Mouse (Mus musculus): ENCODE data around the gene Ptprh. TPM values are rescaled to one million over a fixed set of nuclear protein-coding genes. Genes with fewer than 3 reads are reported as not detected.

Gene Ptprh
- polyA plus RNA-seq, 1 experiment from 2014 or later, result 0.17 TPM

GRCm38 (mm10) chr7:4502421-4503090 is 101.3 kb downstream of the Ptprh start:
- WGBS, result 11% methylated on average over 14 of the region's 14 CpGs
- H3K36me3 ChIP-seq (ENCODE audit: control insufficient read depth, insufficient read depth), result 0 out of 2 replicates have a peak, but pooled peaks cover 2% of the 10 kb centered on the region
- H3K4me2 ChIP-seq (ENCODE audit: low read depth, low read length), result peak overlapping the region; percentile 87
- no peaks in the 10 kb centered on the region for H3K27me3 ChIP-seq (ENCODE audit: control insufficient read depth, insufficient read depth, low read length)
- H3K9ac ChIP-seq (ENCODE audit: low read length), result peak overlapping the region; percentile 83
- H3K4me3 ChIP-seq (ENCODE audit: low read length), result peak overlapping the region; percentile 84
- H3K4me1 ChIP-seq (ENCODE audit: control insufficient read depth, insufficient read depth, low read length), result peaks cover 40% of the 10 kb centered on the region
- peak overlapping the region; percentile 93 for H3K27ac ChIP-seq (ENCODE audit: low read length)
- no peaks in the 10 kb centered on the region for H3K9me3 ChIP-seq (replicated peaks; ENCODE audit: control insufficient read depth, low read length)
- no peak for ATAC-seq (replicated peaks; ENCODE audit: extremely low read depth, insufficient read depth, low FRiP score)

- ATAC-seq (replicated peaks; ENCODE audit: extremely low read depth, insufficient read depth, low FRiP score), result peak; percentile 88
- Histone ChIP-seq H3K4me2 (ENCODE audit: low read depth, low read length) (peak within 1 kb of the TSS; percentile 87), H3K27me3 (ENCODE audit: control insufficient read depth, insufficient read depth, low read length) (no peaks in the 10 kb centered on the region), H3K9ac (ENCODE audit: low read length) (peak within 1 kb of the TSS; percentile 83), H3K4me3 (ENCODE audit: low read length) (peak within 1 kb of the TSS; percentile 84), H3K27ac (ENCODE audit: low read length) (peak within 1 kb of the TSS; percentile 93), H3K4me1 (ENCODE audit: control insufficient read depth, insufficient read depth, low read length) (peaks cover 41% of the 10 kb centered on the region), H3K9me3 (replicated peaks; ENCODE audit: control insufficient read depth, low read length) (no peaks in the 10 kb centered on the region), H3K36me3 (ENCODE audit: control insufficient read depth, insufficient read depth) (0 out of 2 replicates have a peak, but pooled peaks cover 2% of the 10 kb centered on the region)
- WGBS, result 1% methylated on average over 62 of the region's 62 CpGs
These were observed 102.1 kb downstream of the Ptprh start, which contains the start of gene Ppp1r12c for GRCm38 (mm10) chr7:4501558-4502397. Ppp1r12c (minus strand) TSS chr7:4501680.

- peak overlapping the region; percentile 93 for H3K27ac ChIP-seq (ENCODE audit: low read length)
- H3K4me1 ChIP-seq (ENCODE audit: control insufficient read depth, insufficient read depth, low read length), result peaks cover 41% of the 10 kb centered on the region
- peak; percentile 14 for ATAC-seq (replicated peaks; ENCODE audit: extremely low read depth, insufficient read depth, low FRiP score)
- under 1% methylated on average over 30 of the region's 52 CpGs for WGBS
- no peaks in the 10 kb centered on the region for H3K9me3 ChIP-seq (replicated peaks; ENCODE audit: control insufficient read depth, low read length)
- peak overlapping the region; percentile 87 for H3K4me2 ChIP-seq (ENCODE audit: low read depth, low read length)
- H3K36me3 ChIP-seq (ENCODE audit: control insufficient read depth, insufficient read depth), result peaks cover 3% of the 10 kb centered on the region; the same call in 1 of the 2 replicates
- peak overlapping the region; percentile 84 for H3K4me3 ChIP-seq (ENCODE audit: low read length)
- peak overlapping the region; percentile 83 for H3K9ac ChIP-seq (ENCODE audit: low read length)
- no peaks in the 10 kb centered on the region for H3K27me3 ChIP-seq (ENCODE audit: control insufficient read depth, insufficient read depth, low read length)
These were observed 102.9 kb downstream of the Ptprh start for GRCm38 (mm10) chr7:4500892-4501471.

- Histone ChIP-seq H3K4me2 (ENCODE audit: low read depth, low read length) (peak overlapping the region; percentile 87), H3K27me3 (ENCODE audit: control insufficient read depth, insufficient read depth, low read length) (no peaks in the 10 kb centered on the region), H3K9ac (ENCODE audit: low read length) (peak overlapping the region; percentile 40)
These were observed 104.8 kb downstream of the Ptprh start for GRCm38 (mm10) chr7:4499034-4499433.

More at GRCm38 (mm10) chr7:4499034-4499433, 104.8 kb downstream of the Ptprh start:
- Histone ChIP-seq H3K27ac (ENCODE audit: low read length) (peak overlapping the region; percentile 38), H3K4me3 (ENCODE audit: low read length) (peak overlapping the region; percentile 84; the same call in 1 of the 2 replicates), H3K9me3 (replicated peaks; ENCODE audit: control insufficient read depth, low read length) (no peaks in the 10 kb centered on the region), H3K36me3 (ENCODE audit: control insufficient read depth, insufficient read depth) (peaks cover 10% of the 10 kb centered on the region), H3K4me1 (ENCODE audit: control insufficient read depth, insufficient read depth, low read length) (peaks cover 38% of the 10 kb centered on the region)
- WGBS, result 73% methylated on average over 4 of the region's 4 CpGs
- no peak for ATAC-seq (replicated peaks; ENCODE audit: extremely low read depth, insufficient read depth, low FRiP score)

Small RNA genes lying within 50 kb of the gene (microRNA-seq; reads per million reads assigned to microRNA genes)
- gene Gm23577, result not detected

Other genes with a start within 250 kb of the Ptprh start
- gene Gp6, start 206.3 kb downstream of the Ptprh start, polyA plus RNA-seq (2015; fragmentation: Nextera tagmentation; extraction: Ambion mirVana), result 0.14 and 0.16 TPM in 2 replicates
- 31.9 and 32.2 TPM in 2 replicates for gene Rdh13, start 158.4 kb downstream of the Ptprh start, polyA plus RNA-seq (2015; fragmentation: Nextera tagmentation; extraction: Ambion mirVana)
- 3.6 and 5.6 TPM in 2 replicates for gene Eps8l1, start 143.4 kb downstream of the Ptprh start, polyA plus RNA-seq (2015; fragmentation: Nextera tagmentation; extraction: Ambion mirVana)
- 28.6 and 39.8 TPM in 2 replicates for gene Ppp1r12c, start 102.4 kb downstream of the Ptprh start, polyA plus RNA-seq (2015; fragmentation: Nextera tagmentation; extraction: Ambion mirVana)
- 170 and 190 TPM in 2 replicates for gene Tnnt1, start 87.7 kb downstream of the Ptprh start, polyA plus RNA-seq (2015; fragmentation: Nextera tagmentation; extraction: Ambion mirVana)
- 3,783 and 3,984 TPM in 2 replicates for gene Tnni3, start 79.8 kb downstream of the Ptprh start, polyA plus RNA-seq (2015; fragmentation: Nextera tagmentation; extraction: Ambion mirVana)
- gene Dnaaf3, start 71.6 kb downstream of the Ptprh start, polyA plus RNA-seq (2015; fragmentation: Nextera tagmentation; extraction: Ambion mirVana), result 1.1 and 1.3 TPM in 2 replicates
- 1.9 and 3.4 TPM in 2 replicates for gene Syt5, start 56.5 kb downstream of the Ptprh start, polyA plus RNA-seq (2015; fragmentation: Nextera tagmentation; extraction: Ambion mirVana)
- gene Tmem86b, start 27.4 kb upstream of the Ptprh start, polyA plus RNA-seq (2015; fragmentation: Nextera tagmentation; extraction: Ambion mirVana), result 1.0 and 1.5 TPM in 2 replicates
- 4.9 and 5.8 TPM in 2 replicates for gene Ppp6r1, start 55.0 kb upstream of the Ptprh start, polyA plus RNA-seq (2015; fragmentation: Nextera tagmentation; extraction: Ambion mirVana)
- 76.6 and 82.0 TPM in 2 replicates for gene Hspbp1, start 81.0 kb upstream of the Ptprh start, polyA plus RNA-seq (2015; fragmentation: Nextera tagmentation; extraction: Ambion mirVana)
- gene Brsk1, start 86.6 kb upstream of the Ptprh start, polyA plus RNA-seq (2015; fragmentation: Nextera tagmentation; extraction: Ambion mirVana), result 0.49 and 1.1 TPM in 2 replicates
- gene Tmem150b, start 121.2 kb upstream of the Ptprh start, polyA plus RNA-seq (2015; fragmentation: Nextera tagmentation; extraction: Ambion mirVana), result 0.06 and 0.33 TPM in 2 replicates
- gene Kmt5c, start 136.1 kb upstream of the Ptprh start, polyA plus RNA-seq (2015; fragmentation: Nextera tagmentation; extraction: Ambion mirVana), result 53.6 and 59.0 TPM in 2 replicates
- 24.1 and 32.0 TPM in 2 replicates for gene Cox6b2, start 149.1 kb upstream of the Ptprh start, polyA plus RNA-seq (2015; fragmentation: Nextera tagmentation; extraction: Ambion mirVana)
- gene Fam71e2, start 167.3 kb upstream of the Ptprh start, polyA plus RNA-seq (2015; fragmentation: Nextera tagmentation; extraction: Ambion mirVana), result not detected in 2 replicates
- gene Il11, start 178.8 kb upstream of the Ptprh start, polyA plus RNA-seq (2015; fragmentation: Nextera tagmentation; extraction: Ambion mirVana), result 0.11 and 0.20 TPM in 2 replicates
- gene Tmem190, start 178.9 kb upstream of the Ptprh start, polyA plus RNA-seq (2015; fragmentation: Nextera tagmentation; extraction: Ambion mirVana), result not detected in 2 replicates
- gene Tmem238, start 185.6 kb upstream of the Ptprh start, polyA plus RNA-seq (2015; fragmentation: Nextera tagmentation; extraction: Ambion mirVana), result 5.8 and 6.7 TPM in 2 replicates
- gene Rpl28, start 188.8 kb upstream of the Ptprh start, polyA plus RNA-seq (2015; fragmentation: Nextera tagmentation; extraction: Ambion mirVana), result 191 and 205 TPM in 2 replicates
- 338 and 342 TPM in 2 replicates for gene Ube2s, start 208.5 kb upstream of the Ptprh start, polyA plus RNA-seq (2015; fragmentation: Nextera tagmentation; extraction: Ambion mirVana)
- 0.05 and 0.07 TPM in 2 replicates for gene Shisa7, start 240.7 kb upstream of the Ptprh start, polyA plus RNA-seq (2015; fragmentation: Nextera tagmentation; extraction: Ambion mirVana)

Measured in heart, embryonic 16.5 days (tissue).